Mouse (Mus musculus): ENCODE measurements around the gene Swap70.

The Swap70 gene

GRCm38 (mm10) chr7:110305486-110305885, 84.0 kb downstream of the Swap70 start:
- no peak for DNase-seq (ENCODE audit: low spot score in 2 of 2)

GRCm38 (mm10) chr7:110306281-110306680, 84.8 kb downstream of the Swap70 start:
- DNase-seq (ENCODE audit: low spot score in 2 of 2) = no peak

DNA sequence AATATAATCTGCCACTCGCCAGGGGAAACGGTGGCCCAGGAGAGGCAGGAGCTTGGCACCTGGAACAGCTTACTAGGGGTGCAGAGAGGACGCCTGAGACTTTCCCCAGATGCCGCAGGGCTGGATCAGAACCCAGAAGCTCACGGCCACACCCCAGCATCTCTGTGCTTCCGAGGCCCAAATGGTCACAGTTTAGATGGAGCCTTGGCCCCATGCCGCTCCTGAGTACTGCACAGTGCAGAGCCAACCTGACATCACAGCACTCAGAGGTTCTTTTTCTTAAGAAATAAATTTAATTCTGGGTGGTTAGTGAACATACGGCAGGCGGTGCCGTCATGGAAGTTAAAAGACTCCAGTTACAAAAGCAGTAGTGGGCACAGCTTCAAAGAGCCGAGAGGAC, 86.2 kb downstream of the Swap70 start:
- no peak for DNase-seq (ENCODE audit: low spot score in 2 of 2)

DNA sequence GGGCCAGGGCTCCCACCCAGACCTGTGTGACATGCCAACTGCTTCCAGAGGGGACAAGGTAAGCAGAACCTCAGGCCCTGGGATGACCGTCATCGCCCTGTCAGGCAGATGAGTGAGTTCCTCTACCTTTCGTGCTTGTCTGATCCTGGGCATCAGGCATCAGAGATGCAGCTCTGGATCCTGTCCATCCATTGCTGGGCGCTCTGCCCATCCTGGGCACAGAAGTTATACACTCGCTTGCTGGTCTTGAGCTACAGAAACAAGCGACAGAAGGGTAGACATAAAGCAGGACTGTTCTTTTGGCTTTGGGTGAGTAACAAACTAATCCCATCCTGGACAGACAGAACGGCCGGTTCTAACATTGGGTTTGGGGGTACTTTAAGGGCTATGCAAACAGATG, 87.7 kb downstream of the Swap70 start:
- DNase-seq (ENCODE audit: low spot score in 2 of 2) = no peak

DNA sequence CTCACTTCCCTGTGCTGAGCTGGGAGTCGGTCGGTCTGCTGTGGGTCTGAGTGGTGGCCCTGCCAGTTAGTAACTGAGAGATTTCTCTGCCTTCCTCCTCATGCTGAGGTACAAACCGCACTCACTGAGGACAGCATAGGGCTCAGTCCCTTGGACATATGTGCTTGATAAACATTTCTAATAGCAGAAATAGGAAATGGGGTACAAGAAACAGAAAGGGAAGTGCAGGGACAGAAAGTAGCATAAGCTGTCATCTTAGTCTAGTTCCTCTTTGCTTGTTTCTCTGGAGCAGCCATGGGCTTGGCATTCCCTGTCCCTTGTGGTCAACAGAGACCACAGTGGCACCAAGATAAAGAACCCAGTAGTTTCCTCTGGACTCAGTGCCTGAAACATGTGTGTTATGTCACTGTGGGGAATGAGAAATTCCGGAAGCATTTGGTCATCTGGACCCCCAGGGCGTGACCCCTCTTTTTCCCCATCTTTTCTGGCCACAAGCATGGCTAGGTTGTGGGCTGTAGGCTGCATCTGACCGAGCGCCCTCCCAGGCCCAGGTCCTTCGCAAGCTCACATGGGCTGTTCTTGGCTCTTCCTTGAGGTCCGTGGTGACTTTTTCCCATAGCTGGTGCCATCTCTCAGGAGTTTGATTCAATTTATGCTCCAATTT, 92.0 kb downstream of the Swap70 start:
- DNase-seq (ENCODE audit: low spot score in 2 of 2) = no peak

GRCm38 (mm10) chr7:110314401-110314890, 92.9 kb downstream of the Swap70 start:
- no peak for DNase-seq (ENCODE audit: low spot score in 2 of 2)

GRCm38 (mm10) chr7:110315352-110315751, 93.8 kb downstream of the Swap70 start:
- no peak for DNase-seq (ENCODE audit: low spot score in 2 of 2)

- DNase-seq (ENCODE audit: low spot score in 2 of 2) = no peak
Measured at GRCm38 (mm10) chr7:110317412-110317811, 95.9 kb downstream of the Swap70 start.

GRCm38 (mm10) chr7:110318971-110319519, 97.5 kb downstream of the Swap70 start:
- DNase-seq (ENCODE audit: low spot score in 2 of 2) = no peak

DNA sequence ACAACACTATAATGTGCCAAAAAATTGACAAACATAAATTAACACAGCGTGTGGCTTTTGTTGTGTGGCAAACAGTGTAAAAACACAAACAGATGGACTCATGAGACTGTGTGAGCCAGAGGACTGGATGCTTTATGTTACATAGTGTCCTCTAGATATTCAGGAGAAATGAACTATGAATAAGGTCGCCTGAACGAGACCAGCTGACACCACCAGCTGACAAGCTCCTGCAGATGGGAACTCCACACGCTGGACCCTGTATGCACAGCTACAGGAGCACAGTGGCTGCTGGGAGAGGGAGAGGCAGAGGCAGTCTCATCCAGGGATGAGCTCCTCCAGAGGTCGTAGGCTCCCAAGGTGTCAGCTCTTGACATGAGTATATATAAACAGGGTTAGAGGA, 99.6 kb downstream of the Swap70 start:
- DNase-seq (ENCODE audit: low spot score in 2 of 2) = no peak

- DNase-seq (ENCODE audit: low spot score in 2 of 2) = no peak
Measured at GRCm38 (mm10) chr7:110324852-110325251, 103.3 kb downstream of the Swap70 start.

DNA sequence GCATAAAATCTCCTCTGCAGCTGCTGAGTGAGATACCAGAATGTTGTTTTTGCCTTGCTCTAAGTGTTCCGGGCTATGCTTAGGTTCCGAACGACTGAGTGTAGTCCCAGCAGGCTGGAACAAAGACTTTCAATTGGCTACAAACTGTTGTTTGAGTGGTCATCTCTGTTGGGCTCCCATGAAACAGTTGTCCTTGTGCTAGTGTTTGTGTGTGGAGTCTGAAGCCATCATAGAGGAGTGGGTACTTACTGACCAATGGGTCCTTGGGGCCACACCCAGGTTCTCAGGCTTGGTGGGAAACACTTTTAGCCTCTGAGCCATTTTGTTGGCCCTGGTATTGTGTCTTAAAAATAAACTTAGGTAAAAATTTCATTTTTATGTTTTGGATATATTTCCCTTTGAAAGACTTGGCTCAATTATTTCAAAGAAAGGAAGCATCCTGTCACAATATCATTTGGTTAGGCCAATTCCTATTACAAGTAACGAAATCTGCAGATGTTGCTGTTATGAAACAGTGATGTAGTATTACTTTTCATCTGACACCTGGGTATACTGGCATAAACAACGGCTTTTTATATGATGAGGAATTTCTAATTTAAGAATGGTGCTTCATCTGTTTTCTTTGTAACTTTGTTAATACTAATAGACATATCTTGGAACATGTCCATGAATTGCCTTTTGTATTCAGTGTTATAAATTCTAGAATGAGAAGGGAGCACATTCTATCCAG, 104.0 kb downstream of the Swap70 start:
- DNase-seq (ENCODE audit: low spot score in 2 of 2) = no peak
